Mouse (Mus musculus) brain, embryonic 14.5 days (tissue): Measurements from ENCODE around the gene Ptger1.

Source experiments
- CTCF ChIP-seq: fragments of 200-500 bp; IDR thresholded peaks from 2 replicates; pipeline ENCODE4 v1.5.1; 2012; ENCODE audit warnings: inconsistent platforms, mild to moderate bottlenecking, moderate library complexity, borderline replicate concordance; ENCODE audit not compliant: insufficient read depth, insufficient read length; ENCODE audit errors: extremely low read depth
- POLR2A ChIP-seq: fragments of 200-500 bp; IDR thresholded peaks from 2 replicates; pipeline ENCODE4 v1.6.1; 2012; ENCODE audit warnings: mild to moderate bottlenecking, inconsistent platforms, borderline replicate concordance; ENCODE audit not compliant: poor library complexity, insufficient read depth, insufficient read length, severe bottlenecking; ENCODE audit errors: extremely low read depth

DNA sequence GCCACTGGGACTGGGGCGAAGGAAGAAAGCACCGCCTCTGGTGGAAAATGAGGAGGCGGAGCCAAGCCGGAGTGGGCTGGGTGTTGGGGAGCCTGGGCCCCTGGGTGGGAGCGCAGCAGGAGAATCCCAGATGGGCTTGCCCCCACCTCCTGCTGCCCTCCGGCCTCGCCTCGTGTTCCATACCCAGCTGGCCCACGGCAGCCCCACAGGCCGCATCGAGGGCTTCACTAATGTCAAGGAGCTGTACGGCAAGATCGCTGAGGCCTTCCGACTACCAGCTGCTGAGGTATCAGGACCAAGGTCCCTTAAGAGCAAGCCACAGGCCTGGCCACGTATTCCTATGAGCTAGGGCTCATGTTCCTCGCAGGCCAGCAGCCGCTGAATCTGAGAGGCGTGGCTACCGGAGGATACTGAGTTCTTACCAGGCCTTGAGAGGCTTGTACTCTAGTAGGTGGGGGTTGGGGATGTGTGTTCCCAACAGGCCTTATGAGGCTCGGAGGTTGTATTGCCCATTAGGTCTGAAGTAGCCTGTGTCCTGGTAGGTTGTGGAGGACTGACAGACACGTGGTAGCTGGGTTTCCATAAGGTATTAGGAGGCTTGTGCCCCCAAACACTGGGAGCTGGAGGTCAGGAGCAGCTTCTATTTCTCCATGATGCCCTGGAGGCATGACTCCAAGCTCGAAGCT lies 5.3 kb upstream of the Ptger1 start:
- TF ChIP-seq POLR2A, result no peak
- no peak for TF ChIP-seq CTCF
